ENCODE assay signal across 26 mouse cellular contexts in the genomic region with DNA sequence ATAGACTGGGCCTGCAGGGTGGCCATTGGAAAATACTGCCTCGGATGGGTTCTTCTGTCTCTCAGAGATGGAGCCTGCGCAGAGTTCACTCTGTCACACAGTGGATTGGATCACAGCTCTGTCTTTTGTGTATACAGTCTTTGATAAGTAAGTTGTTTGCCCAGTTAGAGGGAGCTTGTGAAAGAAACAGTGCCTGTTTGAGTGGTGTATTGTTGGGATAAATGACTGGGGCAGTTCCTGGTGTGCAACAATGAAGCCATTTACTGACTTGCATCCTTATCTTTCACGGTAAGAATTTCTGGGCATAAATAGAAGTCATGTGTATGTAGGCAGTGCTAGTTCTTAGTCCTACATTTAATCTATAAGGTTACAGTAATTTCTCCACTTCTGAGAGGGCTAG. TPM values are rescaled to one million over a fixed set of nuclear protein-coding genes. Genes with fewer than 3 reads are reported as not detected.
DNase-seq lines count a peak whose midpoint lies in the region; ATAC-seq and TF ChIP-seq lines count a peak whose summit lies in the region.
"Had no signal": no experiment of that assay in that cellular context is flagged by ENCODE, and none has a peak within 500 bp of the region (broad histone marks: within the 10 kb centered on the region; RNA-seq: fewer than 3 reads in every experiment).

No protein-coding gene starts in this region.

- no peak for TF ChIP-seq EP300 in liver, postnatal 0 days (IDR thresholded peaks at IDR 0.05; ENCODE audit: low read depth)

- H3K4me3 ChIP-seq in hindbrain, embryonic 13.5 days, result no peak overlapping the region
- no peak overlapping the region for H3K4me3 ChIP-seq in hindbrain, embryonic 14.5 days (replicated peaks; ENCODE audit: low read length)
- H3K4me3 ChIP-seq in intestine, embryonic 14.5 days (ENCODE audit: low read depth, low read length), result no peak overlapping the region
- H3K4me3 ChIP-seq in stomach, embryonic 14.5 days (ENCODE audit: low read depth, low read length), result no peak overlapping the region
- no peak overlapping the region for H3K4me3 ChIP-seq in liver, postnatal 0 days (ENCODE audit: low read depth, low read length)
- H3K4me3 ChIP-seq: embryonic facial prominence, embryonic 13.5 days; erythroblast, embryonic 14.5 days; forebrain, embryonic 12.5 days; heart, embryonic 10.5 days; hindbrain, embryonic 15.5 days had no signal

- H3K36me3 ChIP-seq in hindbrain, embryonic 13.5 days, result peaks cover 11% of the 10 kb centered on the region
- 0 out of 2 replicates have a peak, but pooled peaks cover 2% of the 10 kb centered on the region for H3K36me3 ChIP-seq in hindbrain, embryonic 14.5 days (replicated peaks; ENCODE audit: control insufficient read depth, insufficient read depth)
- H3K36me3 ChIP-seq in intestine, embryonic 14.5 days (ENCODE audit: control insufficient read depth, insufficient read depth, low read length), result peaks cover 5% of the 10 kb centered on the region; the same call in 1 of the 2 replicates
- peaks cover 1% of the 10 kb centered on the region; the same call in 1 of the 2 replicates for H3K36me3 ChIP-seq in stomach, embryonic 14.5 days (ENCODE audit: control insufficient read depth, insufficient read depth, low read length)
- H3K36me3 ChIP-seq in liver, postnatal 0 days (replicated peaks; ENCODE audit: insufficient read depth, low read length), result no peaks in the 10 kb centered on the region

- ATAC-seq in hindbrain, embryonic 13.5 days (ENCODE audit: low FRiP score), result no peak
- no peak; the same call in 1 of the 2 replicates for ATAC-seq in hindbrain, embryonic 14.5 days (ENCODE audit: low FRiP score)
- ATAC-seq in intestine, embryonic 14.5 days (replicated peaks; ENCODE audit: low FRiP score, low TSS enrichment, low read depth), result peak; percentile 83
- peak; percentile 84 for ATAC-seq in stomach, embryonic 14.5 days (ENCODE audit: insufficient number of reproducible peaks, insufficient read depth, low FRiP score, low read depth)
- ATAC-seq in liver, postnatal 0 days, result no peak
- ATAC-seq: lung, postnatal 0 days; Patski had no signal

- no peak for DNase-seq in hindbrain, embryonic 14.5 days (ENCODE audit: low spot score)
- DNase-seq in brain, adult 2 months (ENCODE audit: low read depth, low spot score), result peak; percentile 61
- DNase-seq in intestine, embryonic 14.5 days (ENCODE audit: low spot score), result peak; percentile 57
- no peak for DNase-seq in gastrocnemius, postnatal 4 days (ENCODE audit: low spot score in 2 of 2)
- DNase-seq in liver, postnatal 0 days, result no peak
- DNase-seq: B cell, adult 2 months; cerebellum, adult 18-20 months; cerebellum, postnatal 14 days; kidney, adult 18-20 months; kidney, postnatal 4 days; layer of hippocampus, adult 9-11 months; retina, postnatal 1 day; right cerebral cortex, postnatal 25 days; thymus, postnatal 25 days had no signal

- H3K27me3 ChIP-seq in hindbrain, embryonic 13.5 days, result no peaks in the 10 kb centered on the region
- no peaks in the 10 kb centered on the region for H3K27me3 ChIP-seq in hindbrain, embryonic 14.5 days (ENCODE audit: control insufficient read depth, insufficient read depth, low read length)
- H3K27me3 ChIP-seq in intestine, embryonic 14.5 days (replicated peaks; ENCODE audit: control insufficient read depth, insufficient read depth, low read length), result no peaks in the 10 kb centered on the region
- no peaks in the 10 kb centered on the region for H3K27me3 ChIP-seq in stomach, embryonic 14.5 days (ENCODE audit: control insufficient read depth, insufficient read depth, low read length)
- no peaks in the 10 kb centered on the region for H3K27me3 ChIP-seq in liver, postnatal 0 days (ENCODE audit: insufficient read depth, low read length)
- H3K27me3 ChIP-seq: CH12.LX; embryonic facial prominence, embryonic 13.5 days; forebrain, embryonic 12.5 days; hindbrain, embryonic 15.5 days; Patski had no signal

- H3K4me1 ChIP-seq in hindbrain, embryonic 13.5 days (replicated peaks), result 0 out of 2 replicates have a peak, but pooled peaks cover 4% of the 10 kb centered on the region
- H3K4me1 ChIP-seq in hindbrain, embryonic 14.5 days (replicated peaks; ENCODE audit: control insufficient read depth, insufficient read depth, low read length), result no peaks in the 10 kb centered on the region
- H3K4me1 ChIP-seq in intestine, embryonic 14.5 days (replicated peaks; ENCODE audit: control insufficient read depth, insufficient read depth, low read length), result no peaks in the 10 kb centered on the region
- no peaks in the 10 kb centered on the region for H3K4me1 ChIP-seq in stomach, embryonic 14.5 days (ENCODE audit: control insufficient read depth, insufficient read depth, low read length)
- H3K4me1 ChIP-seq in liver, postnatal 0 days (ENCODE audit: insufficient read depth), result no peaks in the 10 kb centered on the region
- H3K4me1 ChIP-seq: embryonic facial prominence, embryonic 13.5 days; heart, embryonic 10.5 days; hindbrain, embryonic 15.5 days had no signal

- H3K27ac ChIP-seq in hindbrain, embryonic 13.5 days, result peak overlapping the region; percentile 40; the same call in 1 of the 2 replicates
- H3K27ac ChIP-seq in hindbrain, embryonic 14.5 days, result no peak overlapping the region
- 0 out of 2 replicates have a peak overlapping the region, but pooled peaks have one; percentile 34 for H3K27ac ChIP-seq in intestine, embryonic 14.5 days (ENCODE audit: low read depth)
- no peak overlapping the region for H3K27ac ChIP-seq in stomach, embryonic 14.5 days (ENCODE audit: low read length)
- H3K27ac ChIP-seq in liver, postnatal 0 days (ENCODE audit: low read depth), result no peak overlapping the region
- H3K27ac ChIP-seq: embryonic facial prominence, embryonic 13.5 days; forebrain, embryonic 12.5 days; heart, embryonic 10.5 days; hindbrain, embryonic 15.5 days; macrophage had no signal

- H3K4me2 ChIP-seq in hindbrain, embryonic 13.5 days, result no peak overlapping the region
- H3K4me2 ChIP-seq in hindbrain, embryonic 14.5 days (replicated peaks), result no peak overlapping the region
- H3K4me2 ChIP-seq in intestine, embryonic 14.5 days (ENCODE audit: low read length), result no peak overlapping the region
- no peak overlapping the region for H3K4me2 ChIP-seq in stomach, embryonic 14.5 days (replicated peaks; ENCODE audit: low read depth, low read length)
- no peak overlapping the region for H3K4me2 ChIP-seq in liver, postnatal 0 days (ENCODE audit: low read depth, low read length)
- H3K4me2 ChIP-seq: embryonic facial prominence, embryonic 13.5 days; forebrain, embryonic 12.5 days; hindbrain, embryonic 15.5 days had no signal

- 34% methylated on average over 3 of the region's 3 CpGs for WGBS in hindbrain, embryonic 13.5 days
- WGBS in hindbrain, embryonic 14.5 days, result 32% methylated on average over 3 of the region's 3 CpGs
- 59% methylated on average over 3 of the region's 3 CpGs for WGBS in intestine, embryonic 14.5 days
- WGBS in stomach, embryonic 14.5 days, result 70% methylated on average over 3 of the region's 3 CpGs
- WGBS in liver, postnatal 0 days (ENCODE audit: insufficient replicate concordance), result 70% methylated on average over 3 of the region's 3 CpGs

- no peak for TF ChIP-seq CTCF in liver, postnatal 0 days (IDR thresholded peaks at IDR 0.05; ENCODE audit: low read depth)

- no peak overlapping the region for H3K9ac ChIP-seq in hindbrain, embryonic 13.5 days
- H3K9ac ChIP-seq in hindbrain, embryonic 14.5 days, result no peak overlapping the region
- H3K9ac ChIP-seq in intestine, embryonic 14.5 days (ENCODE audit: low read length), result no peak overlapping the region
- no peak overlapping the region for H3K9ac ChIP-seq in stomach, embryonic 14.5 days (replicated peaks; ENCODE audit: low read depth, low read length)
- no peak overlapping the region for H3K9ac ChIP-seq in liver, postnatal 0 days (replicated peaks)
- H3K9ac ChIP-seq: embryonic facial prominence, embryonic 13.5 days; forebrain, embryonic 12.5 days; hindbrain, embryonic 15.5 days had no signal

- H3K9me3 ChIP-seq in hindbrain, embryonic 13.5 days, result no peaks in the 10 kb centered on the region
- H3K9me3 ChIP-seq in hindbrain, embryonic 14.5 days (ENCODE audit: control insufficient read depth, low read length), result no peaks in the 10 kb centered on the region
- H3K9me3 ChIP-seq in intestine, embryonic 14.5 days (ENCODE audit: control insufficient read depth, low read length), result no peaks in the 10 kb centered on the region
- H3K9me3 ChIP-seq in stomach, embryonic 14.5 days (ENCODE audit: control insufficient read depth, low read depth, low read length), result no peaks in the 10 kb centered on the region
- no peaks in the 10 kb centered on the region for H3K9me3 ChIP-seq in liver, postnatal 0 days (ENCODE audit: low read length)
- H3K9me3 ChIP-seq: embryonic facial prominence, embryonic 13.5 days; forebrain, embryonic 12.5 days; G1E; heart, embryonic 10.5 days; hindbrain, embryonic 15.5 days had no signal

RNA-seq across cellular contexts. Expression of a gene that starts 46.2 kb away (rescaled TPM):
- polyA plus RNA-seq in hindbrain, embryonic 13.5 days (2015; fragmentation: Nextera tagmentation; extraction: Ambion mirVana), result 32.1 and 33.0 TPM in 2 replicates
- 25.8 and 29.2 TPM in 2 replicates for polyA plus RNA-seq in hindbrain, embryonic 14.5 days (2014; fragmentation: Nextera tagmentation; extraction: Ambion mirVana)
- 22.9 and 23.5 TPM in 2 replicates for polyA plus RNA-seq in intestine, embryonic 14.5 days (2014; fragmentation: Nextera tagmentation; extraction: Ambion mirVana)
- 25.6 and 26.7 TPM in 2 replicates for polyA plus RNA-seq in stomach, embryonic 14.5 days (2014; fragmentation: Nextera tagmentation; extraction: Ambion mirVana)
- total RNA-seq in gastrocnemius, postnatal 4 days (2021), result 10 to 100 TPM; 24.5 to 31.2 TPM
- polyA plus RNA-seq in liver, postnatal 0 days (2015; fragmentation: Nextera tagmentation; extraction: Ambion mirVana), result 9.6 and 9.7 TPM in 2 replicates

RNA-seq across cellular contexts. Expression of a gene that starts 49.5 kb away (rescaled TPM):
- 30.1 and 30.3 TPM in 2 replicates for polyA plus RNA-seq in hindbrain, embryonic 13.5 days (2015; fragmentation: Nextera tagmentation; extraction: Ambion mirVana)
- 25.8 and 26.2 TPM in 2 replicates for polyA plus RNA-seq in hindbrain, embryonic 14.5 days (2014; fragmentation: Nextera tagmentation; extraction: Ambion mirVana)
- polyA plus RNA-seq in intestine, embryonic 14.5 days (2014; fragmentation: Nextera tagmentation; extraction: Ambion mirVana), result 34.5 and 37.2 TPM in 2 replicates
- polyA plus RNA-seq in stomach, embryonic 14.5 days (2014; fragmentation: Nextera tagmentation; extraction: Ambion mirVana), result 34.7 and 36.9 TPM in 2 replicates
- 1 to 10 TPM; 7.7 to 8.5 TPM for total RNA-seq in gastrocnemius, postnatal 4 days (2021)
- 7.2 and 7.6 TPM in 2 replicates for polyA plus RNA-seq in liver, postnatal 0 days (2015; fragmentation: Nextera tagmentation; extraction: Ambion mirVana)

Comparison
In these comparisons a context has a peak if more than half of its experiments do, and no peak if none do; other contexts are left out.
1. H3K27ac ChIP-seq: peak in hindbrain, embryonic 13.5 days (single experiment) and intestine, embryonic 14.5 days (single experiment); none in hindbrain, embryonic 14.5 days (single experiment), stomach, embryonic 14.5 days (single experiment) and liver, postnatal 0 days (single experiment).
2. ATAC-seq: peak in intestine, embryonic 14.5 days (single experiment) and stomach, embryonic 14.5 days (single experiment); none in hindbrain, embryonic 13.5 days (single experiment), hindbrain, embryonic 14.5 days (single experiment) and liver, postnatal 0 days (single experiment).
3. DNase-seq: peak in brain, adult 2 months (single experiment) and intestine, embryonic 14.5 days (single experiment); none in hindbrain, embryonic 14.5 days (single experiment), gastrocnemius, postnatal 4 days (0 of 2) and liver, postnatal 0 days (single experiment).